In genomic region chr7:120936522-120936921, GRCm38 (mm10) we compare ENCODE assay signal across 27 mouse cellular contexts. TPM values are rescaled to one million over a fixed set of nuclear protein-coding genes. Genes with fewer than 3 reads are reported as not detected.
DNase-seq lines count a peak whose midpoint lies in the region; ATAC-seq and TF ChIP-seq lines count a peak whose summit lies in the region.
"Had no signal": no experiment of that assay in that cellular context is flagged by ENCODE, and none has a peak within 500 bp of the region (broad histone marks: within the 10 kb centered on the region; RNA-seq: fewer than 3 reads in every experiment).

No protein-coding gene starts in this region.

- no peak overlapping the region for H3K4me2 ChIP-seq in hindbrain, embryonic 13.5 days
- no peak overlapping the region for H3K4me2 ChIP-seq in hindbrain, embryonic 14.5 days (replicated peaks)
- H3K4me2 ChIP-seq: embryonic facial prominence, embryonic 13.5 days; embryonic facial prominence, embryonic 15.5 days; forebrain, embryonic 13.5 days; forebrain, embryonic 15.5 days had no signal

- H3K4me3 ChIP-seq in hindbrain, embryonic 13.5 days: no peak overlapping the region
- H3K4me3 ChIP-seq in hindbrain, embryonic 14.5 days (replicated peaks; ENCODE audit: low read length): no peak overlapping the region
- H3K4me3 ChIP-seq in lung, adult 2 months (replicated peaks; ENCODE audit: extremely low read depth, low read depth, low read length): no peak overlapping the region
- H3K4me3 ChIP-seq in kidney, adult 2 months (ENCODE audit: insufficient read depth, low read depth, low read length): no peak overlapping the region
- H3K4me3 ChIP-seq: embryonic facial prominence, embryonic 13.5 days; embryonic facial prominence, embryonic 15.5 days; forebrain, embryonic 13.5 days; forebrain, embryonic 15.5 days had no signal

- no peak for DNase-seq in hindbrain, embryonic 14.5 days (ENCODE audit: low spot score)
- DNase-seq in right cerebral cortex, adult 18-20 months: peak; percentile 41
- DNase-seq in right cerebral cortex, postnatal 4 days: no peak
- peak; percentile 11 for DNase-seq in NIH3T3 (ENCODE audit: low read depth)
- DNase-seq in brain, adult 2 months (ENCODE audit: low read depth, low spot score): peak; percentile 71
- DNase-seq in lung, adult 2 months: no peak
- no peak for DNase-seq in kidney, adult 2 months
- DNase-seq: adrenal gland, adult 8-10 months; adrenal gland, postnatal 14 days; adrenal gland, postnatal 36 days; cerebellum, adult 11 months; cerebellum, adult 18-20 months; cerebellum, adult 8-10 months; cerebellum, adult 9-11 months; cerebellum, postnatal 14 days; cerebellum, postnatal 36 days; embryo, embryonic 11 days; forebrain, postnatal 0 days had no signal

- H3K4me1 ChIP-seq in hindbrain, embryonic 13.5 days (replicated peaks): no peaks in the 10 kb centered on the region
- H3K4me1 ChIP-seq in hindbrain, embryonic 14.5 days (replicated peaks; ENCODE audit: control insufficient read depth, insufficient read depth, low read length): no peaks in the 10 kb centered on the region
- H3K4me1 ChIP-seq in lung, adult 2 months (ENCODE audit: control insufficient read depth, insufficient read depth, low read length): no peaks in the 10 kb centered on the region
- H3K4me1 ChIP-seq in kidney, adult 2 months (ENCODE audit: control insufficient read depth, insufficient read depth, low read length): no peaks in the 10 kb centered on the region; the same call in 1 of the 2 replicates
- H3K4me1 ChIP-seq: embryonic facial prominence, embryonic 13.5 days; embryonic facial prominence, embryonic 15.5 days; forebrain, embryonic 13.5 days; forebrain, embryonic 15.5 days had no signal

- no peak for TF ChIP-seq CTCF in lung, adult 2 months (IDR thresholded peaks at IDR 0.05; ENCODE audit: insufficient read depth, low read length)
- no peak for TF ChIP-seq CTCF in kidney, adult 2 months (conservative IDR thresholded peaks at IDR 0.05; ENCODE audit: insufficient read depth, insufficient read length, low read depth, low read length)

- WGBS in hindbrain, embryonic 13.5 days: 92% methylated on average over 4 of the region's 4 CpGs
- WGBS in hindbrain, embryonic 14.5 days: 89% methylated on average over 4 of the region's 4 CpGs
- 85% methylated on average over 4 of the region's 4 CpGs for WGBS in lung, adult 2 months
- 91% methylated on average over 4 of the region's 4 CpGs for WGBS in kidney, adult 2 months

- H3K27me3 ChIP-seq in hindbrain, embryonic 13.5 days: no peaks in the 10 kb centered on the region
- no peaks in the 10 kb centered on the region for H3K27me3 ChIP-seq in hindbrain, embryonic 14.5 days (ENCODE audit: control insufficient read depth, insufficient read depth, low read length)
- H3K27me3 ChIP-seq in kidney, adult 2 months (replicated peaks; ENCODE audit: control insufficient read depth, insufficient read depth, low read length): no peaks in the 10 kb centered on the region
- H3K27me3 ChIP-seq: embryonic facial prominence, embryonic 13.5 days; embryonic facial prominence, embryonic 15.5 days; forebrain, embryonic 13.5 days; forebrain, embryonic 15.5 days; Patski had no signal

- no peak overlapping the region for H3K9ac ChIP-seq in hindbrain, embryonic 13.5 days
- no peak overlapping the region for H3K9ac ChIP-seq in hindbrain, embryonic 14.5 days
- H3K9ac ChIP-seq: embryonic facial prominence, embryonic 13.5 days; embryonic facial prominence, embryonic 15.5 days; forebrain, embryonic 13.5 days; forebrain, embryonic 15.5 days; forebrain, postnatal 0 days had no signal

- no peaks in the 10 kb centered on the region for H3K9me3 ChIP-seq in hindbrain, embryonic 13.5 days
- H3K9me3 ChIP-seq in hindbrain, embryonic 14.5 days (ENCODE audit: control insufficient read depth, low read length): no peaks in the 10 kb centered on the region
- H3K9me3 ChIP-seq: embryonic facial prominence, embryonic 13.5 days; embryonic facial prominence, embryonic 15.5 days; forebrain, embryonic 13.5 days; forebrain, embryonic 15.5 days had no signal

- no peak for ATAC-seq in hindbrain, embryonic 13.5 days (ENCODE audit: low FRiP score)
- ATAC-seq in hindbrain, embryonic 14.5 days (ENCODE audit: low FRiP score): no peak
- ATAC-seq: activated CD4-positive, CD25-positive, alpha-beta regulatory T cell, adult 4 months; forebrain, embryonic 13.5 days; forebrain, embryonic 15.5 days; forebrain, postnatal 0 days; Patski had no signal

- H3K27ac ChIP-seq in hindbrain, embryonic 13.5 days: peak overlapping the region; percentile 23; the same call in 1 of the 2 replicates
- H3K27ac ChIP-seq in hindbrain, embryonic 14.5 days: no peak overlapping the region
- no peak overlapping the region for H3K27ac ChIP-seq in kidney, adult 2 months (ENCODE audit: insufficient read depth, low read depth, low read length)
- H3K27ac ChIP-seq: embryonic facial prominence, embryonic 13.5 days; embryonic facial prominence, embryonic 15.5 days; forebrain, embryonic 13.5 days; forebrain, embryonic 15.5 days had no signal

- TF ChIP-seq POLR2A in lung, adult 2 months (IDR thresholded peaks at IDR 0.05; ENCODE audit: borderline replicate concordance, extremely low read depth, low read depth, low read length): no peak
- no peak for TF ChIP-seq POLR2A in kidney, adult 2 months (IDR thresholded peaks at IDR 0.05; ENCODE audit: low read depth, low read length)

- H3K36me3 ChIP-seq in hindbrain, embryonic 13.5 days: peaks cover 94% of the 10 kb centered on the region
- peaks cover 96% of the 10 kb centered on the region for H3K36me3 ChIP-seq in hindbrain, embryonic 14.5 days (replicated peaks; ENCODE audit: control insufficient read depth, insufficient read depth)
- H3K36me3 ChIP-seq in kidney, adult 2 months (ENCODE audit: control insufficient read depth, insufficient read depth, low read length): no peaks in the 10 kb centered on the region

RNA-seq across cellular contexts. Expression of gene Polr3e, which starts 19.0 kb away (rescaled TPM):
- polyA plus RNA-seq in hindbrain, embryonic 13.5 days (2015; fragmentation: Nextera tagmentation; extraction: Ambion mirVana): 23.1 and 24.2 TPM in 2 replicates
- 16.6 and 17.9 TPM in 2 replicates for polyA plus RNA-seq in hindbrain, embryonic 14.5 days (2014; fragmentation: Nextera tagmentation; extraction: Ambion mirVana)
- polyA plus RNA-seq in lung, adult 2 months (2012; rRNA removed): 12.6 and 14.4 TPM in 2 replicates
- 25.9 and 26.9 TPM in 2 replicates for polyA plus RNA-seq in kidney, adult 2 months (2012; rRNA removed)

RNA-seq across cellular contexts. Expression of gene Cdr2, which starts 45.6 kb away (rescaled TPM):
- 14.6 and 16.1 TPM in 2 replicates for polyA plus RNA-seq in hindbrain, embryonic 13.5 days (2015; fragmentation: Nextera tagmentation; extraction: Ambion mirVana)
- 19.6 and 23.1 TPM in 2 replicates for polyA plus RNA-seq in hindbrain, embryonic 14.5 days (2014; fragmentation: Nextera tagmentation; extraction: Ambion mirVana)
- polyA plus RNA-seq in lung, adult 2 months (2012; rRNA removed): 15.8 and 18.0 TPM in 2 replicates
- polyA plus RNA-seq in kidney, adult 2 months (2012; rRNA removed): 28.5 and 30.8 TPM in 2 replicates

RNA-seq across cellular contexts. Expression of gene Mfsd13b, which starts 45.8 kb away (rescaled TPM):
- 0.14 and 0.42 TPM in 2 replicates for polyA plus RNA-seq in hindbrain, embryonic 13.5 days (2015; fragmentation: Nextera tagmentation; extraction: Ambion mirVana)
- polyA plus RNA-seq in hindbrain, embryonic 14.5 days (2014; fragmentation: Nextera tagmentation; extraction: Ambion mirVana): 0.31 and 0.37 TPM in 2 replicates
- 0.16 and 0.19 TPM in 2 replicates for polyA plus RNA-seq in lung, adult 2 months (2012; rRNA removed)
- 1.1 and 1.2 TPM in 2 replicates for polyA plus RNA-seq in kidney, adult 2 months (2012; rRNA removed)
- polyA plus RNA-seq: activated CD4-positive, CD25-positive, alpha-beta regulatory T cell, adult 4 months; C2C12; embryonic facial prominence, embryonic 11.5 days had no signal

Comparison
In these comparisons a context has a peak if more than half of its experiments do, and no peak if none do; other contexts are left out.
1. DNase-seq: peak in right cerebral cortex, adult 18-20 months (single experiment), NIH3T3 (single experiment) and brain, adult 2 months (single experiment); none in hindbrain, embryonic 14.5 days (single experiment), right cerebral cortex, postnatal 4 days (single experiment), lung, adult 2 months (single experiment) and kidney, adult 2 months (single experiment).